Mouse (Mus musculus) heart, embryonic 10.5 days (tissue): Measurements from ENCODE around the gene Iqcg. TPM values are rescaled to one million over a fixed set of nuclear protein-coding genes. Genes with fewer than 3 reads are reported as not detected.
A peak's percentile ranks its signal among the peaks of the same experiment; 100 is the strongest.
"Not testable (repeated sequence)": the region's sequence is repeated elsewhere in the genome, so short reads cannot be mapped to it uniquely, and the experiment has no call there.

Experiments used
- DNase-seq: peaks from one replicate; pipeline ENCODE4 v3.0.0-alpha.2; 2017; ENCODE audit warnings: low spot score
- H3K27ac ChIP-seq: fragments of 300-500 bp; sonication (generic); 2 replicates; pipeline ENCODE4 v1.5.1; 2016; ENCODE audit warnings: mild to moderate bottlenecking
- H3K27me3 ChIP-seq: fragments of 300-500 bp; sonication (generic); 2 replicates; pipeline ENCODE4 v1.6.1; 2016; ENCODE audit warnings: mild to moderate bottlenecking; ENCODE audit not compliant: poor library complexity, insufficient read depth, severe bottlenecking
- H3K36me3 ChIP-seq: fragments of 300-500 bp; sonication (generic); 2 replicates; pipeline ENCODE4 v1.6.1; 2016; ENCODE audit warnings: mild to moderate bottlenecking, moderate library complexity
- H3K4me1 ChIP-seq: fragments of 300-500 bp; sonication (generic); 2 replicates; pipeline ENCODE4 v1.6.1; 2016; ENCODE audit warnings: mild to moderate bottlenecking
- H3K4me3 ChIP-seq: fragments of 300-500 bp; sonication (generic); 2 replicates; pipeline ENCODE4 v1.5.1; 2016; ENCODE audit warnings: mild to moderate bottlenecking, moderate library complexity
- H3K9me3 ChIP-seq: fragments of 300-500 bp; sonication (generic); 2 replicates; pipeline ENCODE4 v1.6.1; 2016; ENCODE audit warnings: mild to moderate bottlenecking, moderate library complexity
- WGBS: fragments of 180-500 bp; shearing (Covaris S2); methylation state at CpG from one replicate; pipeline ENCODE4 v1.1.7; 2016; 5-methylcytosine and 5-hydroxymethylcytosine counted together
- polyA plus RNA-seq: library from polyadenylated mRNA; unstranded; fragments of >200 nt; fragmentation: Nextera tagmentation; extraction: Ambion mirVana; gene quantifications from 2 replicates; pipeline ENCODE4 v1.2.1, GENCODE M21; 2016

Iqcg gene
- polyA plus RNA-seq, 1 experiment from 2014 or later, result 2.4 TPM

DNA sequence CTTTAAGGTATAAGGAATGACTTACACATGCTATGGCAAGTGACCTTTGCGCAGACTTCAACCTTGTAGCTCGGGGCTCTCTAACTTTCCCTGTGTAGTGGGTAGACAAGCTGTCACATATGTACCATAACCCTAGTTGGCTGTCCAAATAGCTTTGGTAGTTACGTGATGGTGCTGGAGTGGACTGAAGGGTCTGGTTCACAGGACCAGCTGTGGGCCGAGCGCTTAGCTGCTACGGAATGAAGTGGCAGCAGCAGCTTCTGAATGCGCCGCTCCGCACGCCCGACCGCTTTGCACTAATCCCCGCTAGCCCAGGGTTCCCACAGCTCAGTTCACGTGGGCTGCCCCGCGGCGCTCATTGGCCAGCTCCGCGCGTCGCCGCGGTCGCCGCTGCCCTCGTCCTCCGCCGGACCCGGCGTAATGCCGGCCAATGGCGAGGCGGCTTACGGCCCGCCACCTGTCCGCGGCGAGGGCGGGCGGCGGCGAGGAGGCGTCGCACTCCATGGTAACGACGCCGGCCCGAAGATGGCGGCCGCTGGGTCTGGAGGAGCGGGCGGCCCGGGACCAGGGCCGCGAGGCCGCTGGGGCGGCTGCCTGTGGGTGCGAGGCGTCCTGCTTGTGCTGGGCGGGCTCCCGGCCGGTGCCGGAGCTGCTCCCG lies 6.1 kb upstream of the Iqcg start, which contains the start of gene Lmln:
Gene Lmln (plus strand): TSS at position 498 of the 658 bp plus-strand sequence.
- under 1% methylated on average over 60 of the region's 64 CpGs for WGBS
- peak within 1 kb of the TSS; percentile 88 for H3K4me3 ChIP-seq
- no peaks in the 10 kb centered on the region for H3K27me3 ChIP-seq

GRCm38 (mm10) chr16:33061400-33061799 lies 5.4 kb upstream of the Iqcg start:
- 45% methylated on average over 11 of the region's 11 CpGs for WGBS
- Histone ChIP-seq H3K4me1 (peaks cover 19% of the 10 kb centered on the region), H3K4me3 (peak overlapping the region; percentile 88), H3K36me3 (peaks cover 33% of the 10 kb centered on the region), H3K27me3 (no peaks in the 10 kb centered on the region), H3K27ac (no peak overlapping the region), H3K9me3 (no peaks in the 10 kb centered on the region)
- DNase-seq, result no peak

More for the DNA sequence above, 6.1 kb upstream of the Iqcg start, which contains the start of gene Lmln:
- Histone ChIP-seq H3K27ac (peak within 1 kb of the TSS; percentile 91), H3K4me1 (peaks cover 19% of the 10 kb centered on the region), H3K9me3 (no peaks in the 10 kb centered on the region), H3K36me3 (peaks cover 37% of the 10 kb centered on the region)
- peak; percentile 96 for DNase-seq

DNA sequence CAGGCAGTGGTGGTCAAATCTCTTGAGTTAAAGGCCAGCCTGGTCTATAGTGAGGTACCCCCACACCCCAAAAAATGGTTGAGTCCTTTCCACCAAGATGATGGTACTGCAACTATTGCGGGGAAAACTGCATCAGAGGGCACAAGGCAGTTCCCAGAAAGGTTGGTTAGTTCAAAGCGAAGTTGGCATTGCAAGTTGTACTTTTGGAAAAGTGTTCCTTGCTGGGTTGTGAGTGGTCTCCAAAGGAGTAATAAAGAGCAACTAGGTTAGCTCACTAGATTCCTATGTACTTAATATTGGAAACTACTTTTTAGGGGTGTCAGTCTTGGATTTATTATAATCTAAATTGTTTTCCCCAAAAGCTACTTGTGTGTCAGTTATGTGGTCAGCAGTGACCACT lies 4.9 kb upstream of the Iqcg start:
- Histone ChIP-seq H3K27me3 (no peaks in the 10 kb centered on the region), H3K4me1 (peaks cover 19% of the 10 kb centered on the region), H3K4me3 (no peak overlapping the region), H3K36me3 (peaks cover 33% of the 10 kb centered on the region), H3K9me3 (no peaks in the 10 kb centered on the region), H3K27ac (no peak overlapping the region)
- WGBS, result 72% methylated on average over 2 of the region's 2 CpGs
- no peak for DNase-seq

GRCm38 (mm10) chr16:33059471-33059870 lies 3.5 kb upstream of the Iqcg start:
- no peaks in the 10 kb centered on the region for H3K9me3 ChIP-seq
- 83% methylated on average over 1 of the region's 1 CpGs for WGBS
- no peaks in the 10 kb centered on the region for H3K27me3 ChIP-seq
- H3K36me3 ChIP-seq, result peaks cover 33% of the 10 kb centered on the region
- H3K27ac ChIP-seq, result no peak overlapping the region
- peaks cover 23% of the 10 kb centered on the region for H3K4me1 ChIP-seq
- DNase-seq, result no peak
- H3K4me3 ChIP-seq, result 0 out of 2 replicates have a peak overlapping the region, but pooled peaks have one; percentile 1

GRCm38 (mm10) chr16:33058656-33059055 lies 2.6 kb upstream of the Iqcg start:
- not testable (repeated sequence) for DNase-seq, H3K9me3 ChIP-seq, H3K27me3 ChIP-seq, H3K27ac ChIP-seq
- Histone ChIP-seq H3K4me3 (0 out of 2 replicates have a peak overlapping the region, but pooled peaks have one; percentile 95), H3K4me1 (peaks cover 19% of the 10 kb centered on the region), H3K36me3 (peaks cover 33% of the 10 kb centered on the region)
- WGBS, result 93% methylated on average over 9 of the region's 9 CpGs

GRCm38 (mm10) chr16:33058033-33058432 lies 2.0 kb upstream of the Iqcg start:
- WGBS, result 88% methylated on average over 16 of the region's 16 CpGs
- DNase-seq, result no peak
- Histone ChIP-seq H3K9me3 (no peaks in the 10 kb centered on the region), H3K4me3 (peak overlapping the region; percentile 95), H3K36me3 (peaks cover 33% of the 10 kb centered on the region), H3K27ac (no peak overlapping the region), H3K4me1 (peaks cover 13% of the 10 kb centered on the region; the same call in 1 of the 2 replicates), H3K27me3 (no peaks in the 10 kb centered on the region)

DNA sequence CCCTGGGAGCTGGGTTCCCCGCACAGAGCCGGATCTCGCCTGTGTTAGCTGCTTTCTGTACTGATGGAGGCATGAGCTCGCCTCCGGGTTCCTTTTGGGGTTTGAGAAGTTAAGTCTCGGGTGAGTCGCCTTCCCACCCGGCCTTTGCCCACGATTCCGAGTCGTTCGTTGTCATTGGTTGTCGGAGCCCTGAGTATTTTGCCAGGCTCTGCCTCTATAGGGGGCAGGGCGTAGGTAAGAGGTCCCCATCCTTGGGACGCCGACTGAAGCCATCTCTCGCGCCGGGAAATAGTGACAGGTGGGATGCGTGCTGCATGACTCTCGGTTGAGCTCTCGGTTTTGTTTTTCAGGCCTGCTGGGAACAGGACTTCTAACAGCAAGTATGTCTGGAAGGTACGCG lies 768 bp upstream of the Iqcg start:
- Histone ChIP-seq H3K4me3 (peak overlapping the region; percentile 95), H3K36me3 (peaks cover 33% of the 10 kb centered on the region), H3K4me1 (peaks cover 12% of the 10 kb centered on the region; the same call in 1 of the 2 replicates), H3K9me3 (no peaks in the 10 kb centered on the region), H3K27me3 (no peaks in the 10 kb centered on the region), H3K27ac (peak overlapping the region; percentile 96)
- no peak for DNase-seq
- under 1% methylated on average over 24 of the region's 24 CpGs for WGBS

GRCm38 (mm10) chr16:33055655-33056054 lies 363 bp downstream of the Iqcg start:
- WGBS, result 20% methylated on average over 10 of the region's 10 CpGs
- Histone ChIP-seq H3K9me3 (no peaks in the 10 kb centered on the region), H3K4me1 (peaks cover 12% of the 10 kb centered on the region; the same call in 1 of the 2 replicates), H3K4me3 (peak overlapping the region; percentile 95), H3K36me3 (peaks cover 29% of the 10 kb centered on the region), H3K27ac (0 out of 2 replicates have a peak overlapping the region, but pooled peaks have one; percentile 19), H3K27me3 (no peaks in the 10 kb centered on the region)
- DNase-seq, result no peak

DNA sequence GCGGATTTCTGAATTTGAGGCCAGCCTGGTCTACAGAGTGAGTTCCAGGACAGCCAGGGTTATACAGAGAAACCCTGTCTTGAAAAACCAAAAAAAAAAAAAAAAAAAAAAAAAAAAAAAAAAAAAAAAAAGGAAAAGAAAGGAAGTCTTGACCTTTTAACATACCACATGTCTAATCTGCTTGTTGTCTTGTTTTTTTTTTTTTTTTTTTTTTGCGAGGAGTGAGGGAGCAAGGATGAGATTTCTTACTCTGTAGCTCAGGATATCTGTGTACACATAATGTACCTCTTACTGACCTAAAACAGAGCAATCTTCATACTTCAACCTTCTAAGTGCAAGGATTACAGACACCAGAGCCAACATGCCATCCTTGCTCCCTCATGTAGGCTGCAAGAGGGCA lies 1.1 kb downstream of the Iqcg start:
- H3K4me1 ChIP-seq, result peaks cover 12% of the 10 kb centered on the region; the same call in 1 of the 2 replicates
- not testable (repeated sequence) for DNase-seq, H3K27ac ChIP-seq, H3K27me3 ChIP-seq, H3K9me3 ChIP-seq, H3K4me3 ChIP-seq
- H3K36me3 ChIP-seq, result peaks cover 22% of the 10 kb centered on the region
- 87% methylated on average over 2 of the region's 2 CpGs for WGBS

GRCm38 (mm10) chr16:33053141-33053540 lies 2.9 kb downstream of the Iqcg start:
- Histone ChIP-seq H3K9me3 (no peaks in the 10 kb centered on the region), H3K36me3 (peaks cover 4% of the 10 kb centered on the region), H3K27ac (no peak overlapping the region), H3K27me3 (no peaks in the 10 kb centered on the region), H3K4me1 (peaks cover 10% of the 10 kb centered on the region; the same call in 1 of the 2 replicates), H3K4me3 (no peak overlapping the region)
- 63% methylated on average over 5 of the region's 5 CpGs for WGBS
- DNase-seq, result no peak

- Histone ChIP-seq H3K4me1 (no peaks in the 10 kb centered on the region), H3K36me3 (no peaks in the 10 kb centered on the region), H3K27me3 (no peaks in the 10 kb centered on the region), H3K4me3 (no peak overlapping the region), H3K27ac (no peak overlapping the region), H3K9me3 (no peaks in the 10 kb centered on the region)
- 88% methylated on average over 16 of the region's 16 CpGs for WGBS
- no peak for DNase-seq
Measured at GRCm38 (mm10) chr16:33049809-33050208, 6.2 kb downstream of the Iqcg start.

- Histone ChIP-seq H3K9me3 (no peaks in the 10 kb centered on the region), H3K27me3 (no peaks in the 10 kb centered on the region), H3K36me3 (no peaks in the 10 kb centered on the region), H3K27ac (no peak overlapping the region), H3K4me1 (no peaks in the 10 kb centered on the region), H3K4me3 (no peak overlapping the region)
- no peak for DNase-seq
- WGBS, result 69% methylated on average over 2 of the region's 2 CpGs
Measured at GRCm38 (mm10) chr16:33048686-33049085, 7.3 kb downstream of the Iqcg start.

DNA sequence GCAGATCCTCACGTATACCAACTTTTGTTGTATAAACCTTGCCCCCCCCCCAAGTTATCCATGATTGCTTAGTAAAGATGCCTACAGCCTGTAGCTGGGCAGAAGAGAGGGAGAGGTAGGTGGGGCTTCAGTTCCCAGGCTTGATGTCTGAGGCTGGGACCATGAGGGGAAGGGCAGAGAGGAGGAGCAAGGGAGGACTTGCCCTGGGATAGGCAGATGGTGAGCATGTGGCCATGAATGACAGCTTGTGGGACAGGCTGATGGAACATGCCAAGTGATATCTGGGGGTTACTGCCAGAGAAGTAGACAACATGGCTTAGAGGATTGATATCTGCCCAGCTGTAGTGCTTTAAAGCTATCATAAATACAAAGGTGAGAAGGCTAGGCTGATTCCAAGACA lies 8.0 kb downstream of the Iqcg start:
- Histone ChIP-seq H3K27ac (no peak overlapping the region), H3K27me3 (no peaks in the 10 kb centered on the region), H3K4me3 (no peak overlapping the region), H3K9me3 (no peaks in the 10 kb centered on the region), H3K36me3 (no peaks in the 10 kb centered on the region), H3K4me1 (no peaks in the 10 kb centered on the region)
- DNase-seq, result no peak
- WGBS, result 85% methylated on average over 1 of the region's 1 CpGs
